Mouse (Mus musculus) liver, embryonic 14.5 days (tissue): ENCODE results near the gene Keap1.

ENCODE experiments used
- CTCF ChIP-seq: IDR thresholded peaks from 2 replicates; pipeline ENCODE4 v1.5.1; 2016; ENCODE audit warnings: antibody characterized with exemption, low read depth, control low read depth
- EP300 ChIP-seq: IDR thresholded peaks from 2 replicates; pipeline ENCODE4 v1.6.1; 2016; ENCODE audit warnings: antibody characterized with exemption, low read depth

GRCm38 (mm10) chr9:21266889-21267288 is 27.7 kb upstream of the Keap1 start:
- TF ChIP-seq EP300 = no peak
- TF ChIP-seq CTCF = peak; percentile 24; the same call in 1 of the 2 replicates
